Mouse (Mus musculus): ENCODE results near the gene Gpr26. TPM values are rescaled to one million over a fixed set of nuclear protein-coding genes. Genes with fewer than 3 reads are reported as not detected.
A peak's percentile ranks its signal among the peaks of the same experiment; 100 is the strongest.

Gene Gpr26
- polyA plus RNA-seq, 1 experiment from 2014 or later, result not detected

- ATAC-seq, result no peak
- H3K4me3 ChIP-seq (replicated peaks), result no peak overlapping the region
Observed at GRCm38 (mm10) chr7:131989056-131989455, 22.8 kb downstream of the Gpr26 start.

GRCm38 (mm10) chr7:131992226-131992625 is 26.0 kb downstream of the Gpr26 start:
- H3K27me3 ChIP-seq (replicated peaks), result no peaks in the 10 kb centered on the region
- H3K4me3 ChIP-seq (replicated peaks), result no peak overlapping the region
- no peaks in the 10 kb centered on the region for H3K36me3 ChIP-seq
- no peaks in the 10 kb centered on the region for H3K4me1 ChIP-seq (replicated peaks)
- H3K9me3 ChIP-seq, result no peaks in the 10 kb centered on the region
- no peak for ATAC-seq
- 47% methylated on average over 1 of the region's 1 CpGs for WGBS
- no peak overlapping the region for H3K9ac ChIP-seq
- H3K27ac ChIP-seq, result no peak overlapping the region
- H3K4me2 ChIP-seq (replicated peaks), result no peak overlapping the region

More at GRCm38 (mm10) chr7:131989056-131989455, 22.8 kb downstream of the Gpr26 start:
- no peak overlapping the region for H3K27ac ChIP-seq
- no peaks in the 10 kb centered on the region for H3K9me3 ChIP-seq
- H3K4me1 ChIP-seq (replicated peaks), result no peaks in the 10 kb centered on the region
- no peak overlapping the region for H3K9ac ChIP-seq
- H3K36me3 ChIP-seq, result no peaks in the 10 kb centered on the region
- 24% methylated on average over 6 of the region's 6 CpGs for WGBS
- H3K4me2 ChIP-seq (replicated peaks), result no peak overlapping the region
- no peaks in the 10 kb centered on the region for H3K27me3 ChIP-seq (replicated peaks)

- Histone ChIP-seq H3K4me2 (replicated peaks) (no peak overlapping the region), H3K27me3 (replicated peaks) (no peaks in the 10 kb centered on the region), H3K4me3 (replicated peaks) (no peak overlapping the region), H3K27ac (no peak overlapping the region), H3K9me3 (no peaks in the 10 kb centered on the region), H3K36me3 (no peaks in the 10 kb centered on the region), H3K9ac (no peak overlapping the region), H3K4me1 (replicated peaks) (no peaks in the 10 kb centered on the region)
- no peak for ATAC-seq
- WGBS, result 62% methylated on average over 3 of the region's 3 CpGs
Observed at GRCm38 (mm10) chr7:131992873-131993272, 26.6 kb downstream of the Gpr26 start.

- no peak for ATAC-seq
- WGBS, result 69% methylated on average over 14 of the region's 14 CpGs
- no peaks in the 10 kb centered on the region for H3K4me1 ChIP-seq (replicated peaks)
- H3K27me3 ChIP-seq (replicated peaks), result no peaks in the 10 kb centered on the region
- no peak overlapping the region for H3K4me3 ChIP-seq (replicated peaks)
- H3K36me3 ChIP-seq, result no peaks in the 10 kb centered on the region
- H3K9me3 ChIP-seq, result no peaks in the 10 kb centered on the region
- no peak overlapping the region for H3K27ac ChIP-seq
- no peak overlapping the region for H3K9ac ChIP-seq
- no peak overlapping the region for H3K4me2 ChIP-seq (replicated peaks)
Observed at GRCm38 (mm10) chr7:132005996-132006696, 39.9 kb downstream of the Gpr26 start.

- Histone ChIP-seq H3K9ac (no peak overlapping the region), H3K27ac (no peak overlapping the region), H3K36me3 (no peaks in the 10 kb centered on the region), H3K4me2 (replicated peaks) (no peak overlapping the region), H3K4me1 (replicated peaks) (no peaks in the 10 kb centered on the region), H3K9me3 (no peaks in the 10 kb centered on the region), H3K4me3 (replicated peaks) (no peak overlapping the region), H3K27me3 (replicated peaks) (no peaks in the 10 kb centered on the region)
- WGBS, result 73% methylated on average over 7 of the region's 7 CpGs
- no peak for ATAC-seq
Observed at GRCm38 (mm10) chr7:132009002-132009401, 42.7 kb downstream of the Gpr26 start.

- no peaks in the 10 kb centered on the region for H3K4me1 ChIP-seq (replicated peaks)
- WGBS, result 36% methylated on average over 1 of the region's 1 CpGs
- H3K9me3 ChIP-seq, result no peaks in the 10 kb centered on the region
- H3K9ac ChIP-seq, result no peak overlapping the region
- no peak for ATAC-seq
- H3K27me3 ChIP-seq (replicated peaks), result no peaks in the 10 kb centered on the region
- no peak overlapping the region for H3K4me3 ChIP-seq (replicated peaks)
- H3K4me2 ChIP-seq (replicated peaks), result no peak overlapping the region
- no peaks in the 10 kb centered on the region for H3K36me3 ChIP-seq
- no peak overlapping the region for H3K27ac ChIP-seq
Observed at GRCm38 (mm10) chr7:132012969-132013679, 46.9 kb downstream of the Gpr26 start.

GRCm38 (mm10) chr7:132013970-132014369 is 47.7 kb downstream of the Gpr26 start:
- Histone ChIP-seq H3K36me3 (no peaks in the 10 kb centered on the region), H3K4me1 (replicated peaks) (no peaks in the 10 kb centered on the region), H3K27ac (no peak overlapping the region), H3K4me3 (replicated peaks) (no peak overlapping the region), H3K4me2 (replicated peaks) (no peak overlapping the region), H3K9ac (no peak overlapping the region), H3K9me3 (no peaks in the 10 kb centered on the region), H3K27me3 (replicated peaks) (no peaks in the 10 kb centered on the region)
- no peak for ATAC-seq
- 80% methylated on average over 5 of the region's 5 CpGs for WGBS

GRCm38 (mm10) chr7:132015193-132015592 is 48.9 kb downstream of the Gpr26 start:
- H3K9ac ChIP-seq, result no peak overlapping the region
- no peak overlapping the region for H3K27ac ChIP-seq
- H3K27me3 ChIP-seq (replicated peaks), result no peaks in the 10 kb centered on the region
- H3K4me2 ChIP-seq (replicated peaks), result no peak overlapping the region
- no peak overlapping the region for H3K4me3 ChIP-seq (replicated peaks)
- no peaks in the 10 kb centered on the region for H3K9me3 ChIP-seq
- no peaks in the 10 kb centered on the region for H3K36me3 ChIP-seq
- WGBS, result 15% methylated on average over 3 of the region's 3 CpGs
- H3K4me1 ChIP-seq (replicated peaks), result no peaks in the 10 kb centered on the region
- no peak for ATAC-seq

GRCm38 (mm10) chr7:132015933-132016332 is 49.7 kb downstream of the Gpr26 start:
- no peak overlapping the region for H3K9ac ChIP-seq
- no peaks in the 10 kb centered on the region for H3K4me1 ChIP-seq (replicated peaks)
- no peaks in the 10 kb centered on the region for H3K9me3 ChIP-seq
- H3K27ac ChIP-seq, result no peak overlapping the region
- peak; percentile 75; the same call in 1 of the 2 replicates for ATAC-seq
- no peaks in the 10 kb centered on the region for H3K36me3 ChIP-seq
- H3K27me3 ChIP-seq (replicated peaks), result no peaks in the 10 kb centered on the region
- no peak overlapping the region for H3K4me2 ChIP-seq (replicated peaks)
- no peak overlapping the region for H3K4me3 ChIP-seq (replicated peaks)
- 44% methylated on average over 3 of the region's 3 CpGs for WGBS

GRCm38 (mm10) chr7:132025591-132025990 is 59.3 kb downstream of the Gpr26 start:
- ATAC-seq, result no peak
- H3K4me3 ChIP-seq (replicated peaks), result no peak overlapping the region
- H3K4me1 ChIP-seq (replicated peaks), result no peaks in the 10 kb centered on the region
- H3K9ac ChIP-seq, result no peak overlapping the region
- H3K27ac ChIP-seq, result no peak overlapping the region
- no peaks in the 10 kb centered on the region for H3K9me3 ChIP-seq
- H3K36me3 ChIP-seq, result no peaks in the 10 kb centered on the region
- no peaks in the 10 kb centered on the region for H3K27me3 ChIP-seq (replicated peaks)
- WGBS, result 74% methylated on average over 6 of the region's 6 CpGs
- no peak overlapping the region for H3K4me2 ChIP-seq (replicated peaks)

GRCm38 (mm10) chr7:132026671-132027070 is 60.4 kb downstream of the Gpr26 start:
- Histone ChIP-seq H3K4me2 (replicated peaks) (no peak overlapping the region), H3K36me3 (no peaks in the 10 kb centered on the region), H3K27me3 (replicated peaks) (no peaks in the 10 kb centered on the region), H3K4me1 (replicated peaks) (no peaks in the 10 kb centered on the region), H3K27ac (no peak overlapping the region), H3K9ac (no peak overlapping the region), H3K9me3 (no peaks in the 10 kb centered on the region), H3K4me3 (replicated peaks) (no peak overlapping the region)
- 56% methylated on average over 6 of the region's 6 CpGs for WGBS
- ATAC-seq, result no peak

- Histone ChIP-seq H3K4me2 (replicated peaks) (no peak overlapping the region), H3K9me3 (no peaks in the 10 kb centered on the region), H3K36me3 (no peaks in the 10 kb centered on the region), H3K9ac (no peak overlapping the region), H3K4me1 (replicated peaks) (no peaks in the 10 kb centered on the region), H3K27ac (no peak overlapping the region), H3K4me3 (replicated peaks) (no peak overlapping the region), H3K27me3 (replicated peaks) (no peaks in the 10 kb centered on the region)
- peak; percentile 63 for ATAC-seq
- WGBS, result 45% methylated on average over 6 of the region's 6 CpGs
Observed at GRCm38 (mm10) chr7:132031940-132032531, 65.8 kb downstream of the Gpr26 start.

Data from intestine, embryonic 15.5 days (tissue).